Mouse (Mus musculus): ENCODE results near the gene Diras1. TPM values are rescaled to one million over a fixed set of nuclear protein-coding genes. Genes with fewer than 3 reads are reported as not detected.

The Diras1 gene
- total RNA-seq, 4 experiments from 2014 or later: 0.24 TPM; not detected in 3

DNA sequence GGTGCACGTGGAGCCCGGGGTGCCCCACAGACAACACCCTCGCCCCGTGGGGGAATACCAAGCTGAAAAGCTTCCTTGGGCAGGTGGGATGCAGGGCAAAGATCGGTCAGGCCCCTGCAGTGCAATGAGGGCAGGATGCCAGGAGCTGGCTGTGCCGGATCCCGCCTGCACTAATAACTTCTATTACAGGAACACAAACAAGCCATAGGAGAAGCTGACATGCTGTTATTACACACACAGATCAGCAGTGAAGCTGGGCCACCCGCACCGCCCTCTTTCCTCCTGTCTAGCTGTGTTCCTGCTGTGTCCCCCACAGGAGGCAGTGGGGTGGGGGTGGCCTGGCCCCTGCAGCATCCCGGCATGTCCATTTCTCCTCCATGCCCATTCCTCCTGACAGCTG, 3.6 kb upstream of the Diras1 start:
- no peak for DNase-seq (ENCODE audit: low spot score in 2 of 2)

DNA sequence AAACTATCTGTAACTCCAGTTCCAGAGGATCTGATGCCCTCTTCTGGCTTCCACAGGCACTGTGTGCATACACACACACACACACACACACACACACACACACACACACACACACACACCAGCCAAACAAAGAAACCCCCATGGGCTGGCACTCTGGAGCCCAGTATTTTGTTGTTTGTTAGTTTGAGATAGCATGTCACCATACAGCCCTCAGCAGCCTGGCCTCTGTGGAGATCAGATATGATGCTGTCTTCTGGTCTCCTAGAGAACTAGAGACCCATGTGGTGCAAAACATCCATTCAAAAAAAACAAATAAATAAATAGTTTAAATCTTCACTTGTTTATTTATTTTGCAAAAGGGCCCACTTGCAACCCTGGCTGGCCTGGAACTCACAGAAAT, 2.8 kb upstream of the Diras1 start:
- DNase-seq (ENCODE audit: low spot score in 2 of 2): no peak

DNA sequence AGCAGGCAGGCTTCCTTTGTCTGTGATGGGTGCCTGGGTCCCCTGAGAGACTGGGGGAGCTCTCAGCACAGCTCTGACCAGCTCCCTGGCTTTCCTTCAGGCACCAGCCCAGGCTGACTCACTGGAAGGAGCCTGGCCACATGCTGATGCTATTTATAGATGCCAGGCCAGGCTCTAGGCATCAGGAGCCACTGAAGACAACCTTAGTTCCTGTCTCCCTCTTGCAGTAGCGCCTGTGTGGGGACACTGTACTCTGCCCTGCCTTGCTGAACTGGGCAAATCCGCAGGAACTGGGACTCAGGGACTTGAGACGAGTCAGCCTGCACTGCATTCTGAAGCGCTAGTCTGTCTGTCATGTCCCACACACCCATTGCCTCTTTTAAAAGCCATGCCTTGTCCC, 1.9 kb upstream of the Diras1 start:
- peak; percentile 47 to 54 for DNase-seq (ENCODE audit: low spot score in 2 of 2)

DNA sequence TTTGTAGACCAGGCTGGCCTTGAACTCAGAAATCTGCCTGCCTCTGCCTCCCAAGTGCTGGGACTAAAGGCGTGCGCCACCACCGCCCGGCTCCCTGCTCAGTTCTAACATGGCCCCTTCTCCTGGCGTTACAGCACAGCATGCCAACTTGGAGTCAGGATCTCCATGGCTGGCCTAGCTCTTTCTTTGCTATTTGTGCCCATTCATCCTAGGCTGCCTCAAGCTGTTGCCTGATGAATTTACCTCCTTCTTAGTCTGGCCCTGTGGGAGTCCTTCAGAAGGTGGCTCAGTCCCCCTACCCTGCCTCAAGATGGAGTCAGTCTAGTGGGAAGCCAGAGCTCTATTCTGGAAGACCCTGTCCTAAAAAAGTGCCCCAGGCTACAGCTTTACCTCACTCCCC, 1.4 kb upstream of the Diras1 start:
- DNase-seq (ENCODE audit: low spot score in 2 of 2): no peak

DNA sequence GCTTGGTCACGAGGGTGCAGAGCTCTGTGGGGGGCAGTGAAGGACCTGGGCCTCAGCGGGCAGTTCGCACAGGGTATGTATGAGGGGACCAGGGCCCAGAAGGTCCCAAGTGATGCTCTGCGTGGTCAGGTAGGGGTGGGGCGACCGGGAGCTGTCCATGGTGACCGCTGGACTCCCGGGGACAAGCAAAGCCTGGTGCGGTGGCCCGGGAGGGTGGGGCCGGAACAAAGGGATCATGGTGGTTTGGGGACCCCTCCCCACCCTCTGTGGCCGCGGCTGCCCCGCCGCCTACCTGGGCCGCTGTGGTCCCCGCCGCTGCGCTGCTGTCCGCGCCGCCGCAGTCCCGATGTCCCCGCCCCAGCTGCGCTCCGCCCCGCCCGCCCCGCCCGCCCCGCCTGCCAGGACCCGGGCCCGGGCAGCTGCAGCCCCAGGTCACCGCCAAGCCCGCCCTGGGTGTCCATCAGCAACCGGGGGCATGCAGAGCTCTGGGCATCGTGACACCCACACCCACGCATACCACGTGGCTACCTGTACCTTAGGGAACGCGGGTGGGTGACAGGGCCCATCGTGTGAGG, 328 bp downstream of the Diras1 start:
- no peak for DNase-seq (ENCODE audit: low spot score in 2 of 2)

DNA sequence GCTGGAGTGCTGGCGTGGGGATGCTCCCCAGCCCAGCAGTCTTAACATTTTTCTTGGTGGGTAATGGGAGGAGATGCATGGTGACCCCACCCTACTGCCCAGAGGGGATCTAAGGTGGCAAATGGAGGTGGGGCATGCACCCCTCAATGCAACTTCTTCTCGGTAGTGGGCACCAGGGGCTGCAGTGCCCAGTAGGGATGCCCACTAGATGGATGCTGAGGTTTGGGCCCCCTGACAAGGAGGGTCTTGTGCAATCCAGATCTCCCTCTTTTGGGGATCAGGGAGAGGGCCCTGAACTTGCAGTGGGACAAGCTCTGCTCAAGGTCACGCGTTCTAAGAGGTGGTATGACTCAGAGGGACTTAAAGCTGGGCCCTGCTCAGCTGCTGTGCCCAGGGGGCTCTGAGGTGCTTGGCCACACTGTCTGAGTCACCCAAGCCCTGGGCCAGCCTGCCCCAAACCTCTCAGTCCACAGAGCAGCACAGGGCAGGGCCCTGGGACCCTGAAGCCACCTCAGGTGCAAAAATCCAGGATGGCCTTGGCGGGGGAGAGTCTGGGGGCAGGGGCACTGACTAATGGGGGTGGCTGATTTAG, 1.0 kb downstream of the Diras1 start:
- DNase-seq (ENCODE audit: low spot score in 2 of 2): no peak

DNA sequence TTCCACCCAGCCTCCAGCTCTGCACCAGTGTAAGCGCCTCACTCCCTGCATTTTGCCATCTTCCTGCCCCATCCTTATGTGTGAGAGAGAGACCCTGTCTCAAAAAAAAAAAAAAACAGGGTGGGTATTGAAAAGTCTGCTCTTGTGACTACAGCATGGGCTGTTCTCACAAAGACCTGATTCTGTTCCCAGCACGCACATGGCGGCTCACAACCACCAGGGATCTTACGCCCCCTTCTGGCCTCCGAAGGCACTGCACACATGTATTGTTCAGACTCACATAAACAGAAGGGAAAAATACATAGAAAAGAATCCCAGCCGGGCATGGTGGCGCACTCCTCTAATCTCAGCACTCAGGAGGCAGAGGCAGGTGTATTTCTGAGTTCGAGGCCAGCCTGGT, 2.7 kb downstream of the Diras1 start:
- DNase-seq (ENCODE audit: low spot score in 2 of 2): no peak

DNA sequence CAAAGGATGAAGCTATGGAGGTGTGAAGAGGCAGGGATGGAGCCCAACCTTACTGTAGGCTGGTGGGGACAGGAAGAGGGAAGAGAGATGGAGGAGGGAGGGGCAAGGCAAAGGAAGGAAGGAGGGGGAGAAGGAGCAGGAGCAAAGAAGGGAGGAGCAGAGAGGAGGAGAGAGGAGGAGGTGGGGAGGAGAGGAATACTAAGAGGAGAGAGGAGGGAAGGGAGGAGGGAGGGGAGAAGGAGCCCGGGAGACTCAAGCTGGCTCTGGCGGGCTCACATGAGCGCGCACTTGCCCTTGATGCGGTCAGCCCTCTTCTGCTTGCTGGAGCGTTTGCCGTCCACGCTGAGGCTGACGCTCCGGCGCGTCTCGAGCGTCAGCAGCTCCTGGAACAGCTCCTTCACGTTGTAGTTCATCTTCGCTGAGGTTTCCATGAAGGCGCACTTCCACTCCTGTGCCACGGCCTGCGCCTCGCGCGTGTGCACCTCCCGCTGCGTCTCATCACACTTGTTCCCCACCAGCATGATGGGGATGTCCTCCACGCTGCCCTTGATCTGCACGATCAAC, 3.8 kb downstream of the Diras1 start:
- DNase-seq (ENCODE audit: low spot score in 2 of 2): no peak

DNA sequence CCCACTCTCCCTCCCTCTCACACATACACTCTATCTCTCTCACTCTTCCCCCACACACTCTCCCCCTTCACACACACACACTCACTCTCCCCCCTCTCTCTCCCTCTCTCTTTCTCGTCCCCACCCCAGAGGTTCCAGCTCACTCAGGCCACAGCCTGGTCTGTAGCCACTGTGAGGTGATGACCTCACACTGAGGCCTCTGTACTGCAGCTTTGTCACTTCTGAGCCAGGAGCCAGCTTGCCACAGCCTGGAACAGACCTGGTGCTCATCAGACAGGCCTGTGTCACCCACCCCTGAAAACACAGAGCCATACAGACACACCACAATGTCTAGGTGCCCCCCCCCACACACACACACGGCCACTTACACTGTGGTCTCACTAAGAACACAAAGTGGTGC, 5.3 kb downstream of the Diras1 start:
- DNase-seq (ENCODE audit: low spot score in 2 of 2): no peak

DNA sequence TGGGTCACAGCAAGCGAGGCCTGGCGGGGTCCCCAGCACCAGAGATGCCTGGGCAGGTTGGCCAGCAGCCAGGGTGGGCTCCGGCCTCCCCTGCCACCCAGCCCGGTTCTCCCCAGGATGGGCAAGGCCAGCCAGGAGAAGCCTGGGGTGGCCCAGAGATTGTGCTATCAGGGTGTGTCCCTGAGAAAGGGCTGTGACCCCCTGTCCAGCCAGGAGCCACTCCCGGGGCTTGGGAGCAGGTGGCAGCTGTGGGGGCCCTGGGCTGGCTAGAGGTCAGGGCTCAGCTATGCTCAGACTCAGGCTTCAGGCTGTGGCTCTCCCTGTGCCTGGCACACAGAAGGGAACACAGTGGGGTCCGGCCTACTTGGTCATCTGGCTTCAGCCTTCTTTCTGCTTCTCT, 5.8 kb downstream of the Diras1 start:
- no peak for DNase-seq (ENCODE audit: low spot score in 2 of 2)

DNA sequence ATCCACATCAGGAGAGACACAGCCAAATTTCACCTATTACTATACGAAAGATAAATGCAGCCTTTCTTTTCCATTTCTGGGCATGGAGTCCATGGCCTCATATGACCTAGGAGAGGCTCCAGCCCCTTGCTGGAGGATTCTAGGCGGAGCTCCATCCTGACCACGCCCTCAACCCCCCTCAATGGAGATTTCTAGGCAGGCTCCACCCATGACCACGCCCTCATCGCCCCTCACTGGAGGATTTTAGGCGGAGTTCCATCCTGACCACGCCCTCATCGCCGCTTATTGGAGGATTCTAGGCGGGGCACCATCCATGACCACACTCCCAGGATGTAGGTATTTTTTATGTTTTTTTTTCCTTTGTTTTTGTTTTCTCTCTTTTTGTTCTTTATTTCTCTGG, 7.1 kb downstream of the Diras1 start:
- DNase-seq (ENCODE audit: low spot score in 2 of 2): peak in 1 of 2 experiments; percentile 28

DNA sequence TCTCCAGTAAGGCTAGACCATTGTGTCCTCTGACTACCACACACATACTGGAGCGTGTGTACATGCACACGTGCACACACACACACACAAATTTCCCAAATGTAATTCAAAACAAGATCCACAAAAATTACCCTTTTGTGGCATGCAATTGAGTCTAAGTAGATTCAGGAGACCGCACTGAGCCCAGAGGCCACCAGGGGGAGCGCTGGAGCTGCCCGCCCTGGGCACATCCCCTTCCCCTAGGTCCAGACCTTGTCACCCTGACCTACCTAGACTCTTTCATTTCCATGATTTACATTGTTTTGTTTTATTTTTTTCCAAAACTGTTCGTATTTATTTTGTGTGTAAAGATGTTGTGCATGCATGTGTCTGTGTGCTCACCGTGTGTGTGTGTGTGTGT, 8.8 kb downstream of the Diras1 start:
- DNase-seq (ENCODE audit: low spot score in 2 of 2): peak; percentile 47 to 49

DNA sequence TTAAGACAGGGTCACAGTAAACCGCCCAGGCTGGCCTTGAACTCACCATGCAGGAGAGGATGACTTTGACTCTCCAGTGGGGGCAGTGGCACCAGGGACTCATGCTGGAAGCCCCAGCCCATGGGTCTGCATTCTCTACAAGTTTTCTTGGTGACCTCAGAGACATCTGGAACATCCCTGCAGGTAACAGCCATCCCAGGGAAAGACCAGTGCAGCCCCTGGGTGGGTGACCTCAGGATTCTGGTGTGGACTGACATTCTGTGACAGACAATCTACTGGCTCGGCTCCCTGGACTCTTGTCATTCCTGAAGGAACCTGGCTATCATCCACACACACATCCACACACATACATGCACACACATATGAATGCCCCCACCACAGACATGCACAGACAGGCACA, 9.8 kb downstream of the Diras1 start:
- DNase-seq (ENCODE audit: low spot score in 2 of 2): no peak

DNA sequence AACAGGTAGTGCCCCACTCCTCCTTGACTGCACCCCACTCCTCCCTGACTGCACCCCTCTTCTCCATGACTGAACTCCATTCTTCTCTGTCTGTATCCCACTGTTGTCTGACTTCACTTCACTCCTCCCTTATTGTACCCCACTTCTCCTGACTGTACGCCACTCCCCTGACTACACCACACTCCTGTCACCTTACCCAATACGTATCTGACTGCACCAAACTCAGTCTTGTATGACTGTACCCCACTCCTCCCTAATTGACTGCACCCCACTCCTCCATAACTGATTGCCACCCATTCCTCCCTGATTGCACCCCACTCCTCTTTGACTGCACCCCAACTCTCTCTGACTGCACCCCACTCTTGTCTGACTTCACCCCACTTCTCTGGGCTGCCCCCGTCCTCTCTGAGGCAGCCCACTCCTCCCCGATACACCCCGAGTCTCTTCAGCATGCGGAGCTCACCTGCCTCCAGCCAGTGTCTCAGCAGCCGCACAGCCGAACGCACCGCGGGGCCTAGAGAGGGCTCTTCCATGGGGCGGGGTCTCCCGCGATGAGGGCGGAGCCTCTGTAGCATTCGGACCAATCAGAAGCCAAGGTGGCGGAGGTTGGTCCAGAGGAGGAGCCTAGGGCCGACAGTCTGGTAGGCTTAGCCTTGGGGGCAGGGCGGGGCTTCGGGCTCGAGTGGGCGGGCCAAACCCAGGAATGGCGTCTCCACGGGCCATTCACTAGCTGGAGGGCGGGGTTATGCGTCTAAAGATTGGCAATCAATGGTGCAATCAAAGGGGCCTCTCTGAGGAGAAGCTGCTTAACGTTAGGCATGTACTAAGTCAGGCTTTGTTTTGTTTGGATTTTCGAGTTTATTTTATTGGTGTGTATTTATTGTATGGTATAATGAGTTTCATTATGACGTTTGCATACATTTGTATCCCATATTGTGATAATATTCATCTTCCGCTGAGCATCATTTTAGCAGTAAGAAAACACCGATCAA, 10.8 kb downstream of the Diras1 start, which contains the start of gene Gng7:
Gng7 (minus strand) TSS at position 553 of the 992 bp plus-strand sequence.
- DNase-seq (ENCODE audit: low spot score in 2 of 2): peak; percentile 96 to 97

DNA sequence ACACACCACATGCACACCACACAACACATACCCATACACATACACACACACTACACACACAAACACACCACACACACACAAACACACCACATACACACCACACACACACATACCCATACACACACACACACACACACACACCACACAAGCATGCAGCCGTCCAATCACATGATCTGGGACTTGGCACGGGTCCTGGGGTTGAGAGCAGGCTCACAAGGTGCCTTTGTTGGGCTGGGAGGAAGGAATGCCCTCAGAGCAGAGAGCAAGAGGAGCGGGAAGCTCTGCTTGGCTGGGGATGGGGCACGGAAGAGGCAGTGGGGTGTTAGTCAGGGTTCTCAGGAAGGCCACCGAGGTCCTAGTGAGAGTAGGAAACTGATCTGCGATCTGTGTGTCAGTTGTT, 14.6 kb downstream of the Diras1 start:
- DNase-seq (ENCODE audit: low spot score in 2 of 2): no peak

DNA sequence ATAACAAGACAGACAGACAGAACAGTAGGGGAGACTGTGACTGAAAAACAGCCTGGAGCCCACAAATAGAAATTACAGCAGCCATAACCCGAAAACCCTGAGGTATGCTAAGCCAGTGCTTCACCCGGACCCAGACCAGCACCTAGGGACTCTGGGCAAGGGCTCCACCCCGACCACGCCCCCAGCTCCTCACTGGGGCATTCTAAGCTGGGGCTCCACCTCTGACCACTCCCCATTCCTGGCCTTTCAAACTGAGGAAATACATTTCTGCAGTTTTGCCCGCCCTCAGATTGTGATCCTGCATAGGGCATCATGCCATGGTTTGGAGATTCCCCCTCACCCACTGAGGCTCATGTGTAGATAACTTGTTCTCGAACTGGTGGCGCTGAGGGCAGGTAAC, 18.2 kb downstream of the Diras1 start:
- DNase-seq (ENCODE audit: low spot score in 2 of 2): no peak

DNA sequence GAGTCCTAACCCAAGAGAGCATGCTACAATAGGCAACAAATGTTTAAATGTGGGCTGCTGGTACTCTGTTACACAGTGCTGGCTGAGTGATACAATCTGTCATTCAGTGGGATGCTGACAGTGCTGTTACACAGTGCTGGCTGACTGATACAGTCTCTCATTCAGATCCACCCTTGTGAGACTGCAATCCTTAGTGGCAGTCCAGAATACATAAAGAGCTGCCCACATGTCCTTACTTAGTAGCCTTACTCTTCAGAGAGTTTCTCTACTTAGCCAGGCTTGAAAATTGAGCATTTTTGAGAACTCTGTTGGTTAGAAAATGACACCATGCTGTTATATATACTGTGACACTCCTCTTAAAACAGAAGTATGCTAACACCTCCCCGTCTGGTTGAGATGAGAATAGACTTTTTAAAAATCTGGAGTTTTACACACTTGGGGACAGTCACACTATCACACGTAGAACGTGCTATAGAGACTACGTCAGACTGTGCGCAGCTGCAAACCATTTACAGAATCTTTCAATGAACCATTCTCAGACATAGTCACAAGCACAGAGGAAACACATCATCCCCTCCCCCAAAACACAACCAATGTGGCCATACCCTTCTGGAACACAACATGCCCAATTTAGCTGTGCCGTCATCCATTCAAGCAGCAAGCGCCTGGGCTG, 19.3 kb downstream of the Diras1 start:
- no peak for DNase-seq (ENCODE audit: low spot score in 2 of 2)

DNA sequence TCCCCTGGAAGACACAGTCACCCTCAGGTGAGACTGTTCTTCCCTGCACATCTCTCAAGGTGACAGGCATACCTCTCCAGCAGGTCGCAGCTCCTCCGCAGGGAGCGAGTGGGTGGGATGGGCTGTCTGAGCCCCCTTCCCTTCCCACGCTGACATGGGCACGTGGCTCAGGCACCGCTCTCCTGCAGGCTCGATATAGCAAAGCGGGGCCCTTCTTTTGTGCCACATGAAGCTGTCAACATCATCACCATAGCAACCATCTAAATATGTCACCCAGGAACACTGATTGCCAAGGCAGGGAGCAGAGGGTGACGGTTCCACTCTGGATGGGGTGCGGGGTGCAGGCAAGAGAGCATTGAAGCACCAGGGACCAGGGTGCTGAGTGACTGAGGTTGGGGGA, 24.3 kb downstream of the Diras1 start:
- no peak for DNase-seq (ENCODE audit: low spot score in 2 of 2)

DNA sequence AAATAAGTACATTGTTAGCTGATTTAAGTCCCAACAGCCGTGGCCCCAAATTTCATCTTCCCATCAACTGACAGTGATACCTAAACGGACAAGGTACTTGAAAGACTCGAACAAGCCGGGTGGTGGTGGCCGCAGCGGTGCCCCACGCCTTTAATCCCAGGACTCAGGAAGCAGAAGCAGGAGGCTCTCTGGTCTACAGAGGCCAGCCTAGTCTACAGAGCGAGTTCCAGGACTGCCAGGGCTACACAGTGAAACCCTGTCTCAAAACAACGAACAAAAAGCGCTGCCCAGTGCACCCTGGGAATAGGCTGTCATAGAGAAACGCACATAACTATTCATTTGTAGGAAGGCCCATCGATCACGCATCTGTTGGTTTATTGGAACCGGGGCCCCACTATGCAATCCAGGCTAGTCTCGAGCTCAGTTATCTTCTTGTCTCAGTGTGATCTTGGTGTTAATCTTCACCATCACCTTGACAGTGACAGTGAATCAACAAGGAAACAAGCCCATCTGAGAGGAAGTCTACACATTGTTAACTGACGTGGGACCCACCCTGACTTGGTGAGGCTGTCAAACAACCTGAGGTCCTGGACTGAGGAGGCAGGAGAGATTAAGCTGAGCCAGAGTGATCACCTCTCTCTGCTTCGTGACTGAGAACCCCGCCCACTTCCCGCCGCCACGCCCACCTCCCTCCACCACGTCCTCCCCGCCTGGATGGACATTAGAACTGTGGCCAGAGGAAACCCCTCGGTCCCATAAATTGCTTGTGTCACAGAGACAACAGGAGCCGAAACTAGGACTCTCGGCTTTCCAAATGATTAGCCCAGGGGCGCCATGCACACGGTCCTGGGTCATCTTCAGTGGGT, 25.0 kb downstream of the Diras1 start:
- DNase-seq (ENCODE audit: low spot score in 2 of 2): no peak

DNA sequence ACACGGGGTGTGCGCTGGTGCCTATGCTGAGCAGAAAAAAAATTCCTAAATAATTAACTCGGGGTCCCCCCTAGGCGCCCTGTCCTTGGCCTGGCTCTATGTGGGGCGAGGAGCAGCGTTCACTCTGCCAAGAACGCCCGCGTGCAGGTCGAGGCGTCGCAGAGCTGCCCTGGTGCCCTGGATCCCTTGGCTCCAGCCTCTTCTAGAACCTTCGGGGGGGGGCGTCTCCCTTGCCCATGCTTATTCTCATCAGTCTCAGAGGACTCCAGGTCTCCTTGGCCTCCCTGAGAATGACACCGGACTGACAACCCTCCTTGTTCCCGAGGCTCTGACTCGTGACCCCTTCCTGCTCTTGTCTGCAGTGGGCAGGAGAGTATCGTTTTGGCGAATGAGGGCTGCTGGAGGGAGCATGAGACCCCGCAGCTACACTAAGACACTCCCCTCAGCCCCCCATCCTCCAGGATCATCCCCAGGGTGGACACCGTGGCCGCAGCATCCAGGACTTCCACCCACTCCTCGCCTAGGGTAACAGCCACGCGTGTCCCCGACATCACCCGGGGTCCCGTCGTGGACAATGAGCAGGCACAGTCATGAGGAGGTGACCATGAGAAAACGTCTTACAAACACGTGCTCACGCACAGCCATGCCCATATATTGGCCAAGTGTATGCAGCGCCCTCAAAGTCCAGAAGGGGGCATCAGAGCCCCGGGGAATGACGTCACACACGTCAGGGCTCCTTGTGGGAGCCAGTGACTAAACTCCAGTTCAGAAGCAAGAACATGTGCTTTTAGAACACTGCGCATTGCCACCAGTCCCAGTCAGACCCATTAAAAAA, 25.9 kb downstream of the Diras1 start:
- DNase-seq (ENCODE audit: low spot score in 2 of 2): peak; percentile 78 to 79

Measured in gastrocnemius, adult 8-10 months (tissue).